Mouse (Mus musculus) kidney, adult 2 months (tissue): ENCODE results near the gene Eme2.

Experiments used
- CTCF ChIP-seq: fragments of 200-500 bp; conservative IDR thresholded peaks from 2 replicates; pipeline ENCODE4 v1.5.1; 2011; ENCODE audit warnings: low read depth, mild to moderate bottlenecking, control low read depth, low read length, moderate library complexity, mixed read lengths; ENCODE audit not compliant: insufficient read depth, insufficient read length
- POLR2A ChIP-seq: fragments of 200-500 bp; IDR thresholded peaks from one replicate; pipeline ENCODE4 v1.6.1; 2011; ENCODE audit warnings: low read depth, low read length, control low read depth

DNA sequence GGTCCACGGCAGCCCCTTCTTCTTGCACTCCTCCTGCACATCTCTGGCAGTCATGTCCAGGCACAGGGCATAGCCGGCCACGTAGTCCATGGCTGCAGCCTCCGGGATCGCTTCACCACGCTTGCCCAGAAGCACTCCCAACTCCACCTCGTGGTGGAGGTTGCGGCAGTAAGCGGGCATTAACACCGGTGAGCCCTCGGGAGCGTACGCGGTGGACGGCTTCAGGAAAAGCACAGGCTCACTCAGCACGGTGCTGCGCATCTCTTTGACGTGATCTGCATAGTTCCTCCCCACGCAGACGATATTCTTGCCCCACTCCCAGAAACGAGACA, 45.2 kb downstream of the Eme2 start:
- TF ChIP-seq POLR2A (no peak), CTCF (no peak)
